In genomic region chr5:49094945-49095344, GRCm38 (mm10) we compare ENCODE assay signal across 10 mouse cellular contexts.
DNase-seq lines count a peak whose midpoint lies in the region; ATAC-seq and TF ChIP-seq lines count a peak whose summit lies in the region.
"Had no signal": no experiment of that assay in that cellular context is flagged by ENCODE, and none has a peak within 500 bp of the region (broad histone marks: within the 10 kb centered on the region; RNA-seq: fewer than 3 reads in every experiment).

No protein-coding gene starts in this region.

- no peak overlapping the region for H3K27ac ChIP-seq in intestine, postnatal 0 days (ENCODE audit: low read depth, low read length)
- no peak overlapping the region for H3K27ac ChIP-seq in intestine, embryonic 15.5 days
- H3K27ac ChIP-seq: limb, embryonic 13.5 days; lung, embryonic 15.5 days had no signal

- peak; percentile 56 for DNase-seq in brain, embryonic 14.5 days (ENCODE audit: low read depth)
- peak; percentile 70 for DNase-seq in cerebellum, adult 9-10 months
- peak; percentile 53 for DNase-seq in retina, postnatal 1 day
- DNase-seq in spleen, postnatal 4 days (ENCODE audit: low spot score in 2 of 2), result no peak
- DNase-seq in adrenal gland, adult 18-20 months (ENCODE audit: low spot score in 2 of 2), result no peak
- DNase-seq: heart, adult 11 months had no signal

- peak; percentile 48 for TF ChIP-seq CTCF in intestine, postnatal 0 days (IDR thresholded peaks at IDR 0.05; ENCODE audit: low read depth)
- no peak; the same call in 1 of the 2 replicates for TF ChIP-seq CTCF in brain, embryonic 14.5 days (IDR thresholded peaks at IDR 0.05; ENCODE audit: borderline replicate concordance, extremely low read depth, insufficient read depth, insufficient read length)

- 69% methylated on average over 2 of the region's 2 CpGs for WGBS in intestine, postnatal 0 days
- 66% methylated on average over 2 of the region's 2 CpGs for WGBS in intestine, embryonic 15.5 days

- TF ChIP-seq POLR2A in brain, embryonic 14.5 days (IDR thresholded peaks at IDR 0.05; ENCODE audit: borderline replicate concordance, extremely low read depth, insufficient read depth, insufficient read length, poor library complexity, severe bottlenecking), result no peak

- no peak overlapping the region for H3K4me2 ChIP-seq in intestine, postnatal 0 days (replicated peaks; ENCODE audit: low read depth)
- H3K4me2 ChIP-seq in intestine, embryonic 15.5 days (replicated peaks), result no peak overlapping the region
- H3K4me2 ChIP-seq: limb, embryonic 13.5 days; lung, embryonic 15.5 days had no signal

- no peak overlapping the region for H3K4me3 ChIP-seq in intestine, postnatal 0 days (ENCODE audit: low read depth, low read length)
- H3K4me3 ChIP-seq in intestine, embryonic 15.5 days (replicated peaks), result no peak overlapping the region
- H3K4me3 ChIP-seq: limb, embryonic 13.5 days; lung, embryonic 15.5 days had no signal

- no peaks in the 10 kb centered on the region for H3K9me3 ChIP-seq in intestine, postnatal 0 days (ENCODE audit: control insufficient read depth)
- H3K9me3 ChIP-seq in intestine, embryonic 15.5 days, result no peaks in the 10 kb centered on the region
- H3K9me3 ChIP-seq: limb, embryonic 13.5 days; lung, embryonic 15.5 days had no signal

- H3K27me3 ChIP-seq in intestine, postnatal 0 days (replicated peaks; ENCODE audit: control insufficient read depth, insufficient read depth, low read length), result no peaks in the 10 kb centered on the region
- H3K27me3 ChIP-seq in intestine, embryonic 15.5 days (replicated peaks), result no peaks in the 10 kb centered on the region
- H3K27me3 ChIP-seq: limb, embryonic 13.5 days; lung, embryonic 15.5 days had no signal

- no peaks in the 10 kb centered on the region for H3K36me3 ChIP-seq in intestine, postnatal 0 days (ENCODE audit: control insufficient read depth, insufficient read depth)
- no peaks in the 10 kb centered on the region for H3K36me3 ChIP-seq in intestine, embryonic 15.5 days
- H3K36me3 ChIP-seq: limb, embryonic 13.5 days; lung, embryonic 15.5 days had no signal

- no peak for ATAC-seq in intestine, postnatal 0 days
- ATAC-seq in intestine, embryonic 15.5 days, result no peak

- no peaks in the 10 kb centered on the region for H3K4me1 ChIP-seq in intestine, postnatal 0 days (replicated peaks; ENCODE audit: control insufficient read depth, insufficient read depth, low read length)
- no peaks in the 10 kb centered on the region for H3K4me1 ChIP-seq in intestine, embryonic 15.5 days (replicated peaks)
- H3K4me1 ChIP-seq: limb, embryonic 13.5 days; lung, embryonic 15.5 days had no signal

- no peak overlapping the region for H3K9ac ChIP-seq in intestine, postnatal 0 days (ENCODE audit: low read depth, low read length)
- H3K9ac ChIP-seq in intestine, embryonic 15.5 days, result no peak overlapping the region
- H3K9ac ChIP-seq: limb, embryonic 13.5 days; lung, embryonic 15.5 days had no signal

Comparison
In these comparisons a context has a peak if more than half of its experiments do, and no peak if none do; other contexts are left out.
1. DNase-seq: peak in brain, embryonic 14.5 days (single experiment), cerebellum, adult 9-10 months (single experiment) and retina, postnatal 1 day (single experiment); none in spleen, postnatal 4 days (0 of 2) and adrenal gland, adult 18-20 months (0 of 2).